Comparison of ENCODE assay signal across 21 mouse cellular contexts in genomic region chr12:16134446-16134845, GRCm38 (mm10).
DNase-seq lines count a peak whose midpoint lies in the region; ATAC-seq lines count a peak whose summit lies in the region.
"Had no signal": no experiment of that assay in that cellular context is flagged by ENCODE, and none has a peak within 500 bp of the region (broad histone marks: within the 10 kb centered on the region; RNA-seq: fewer than 3 reads in every experiment).

No protein-coding gene starts in this region.

- no peaks in the 10 kb centered on the region for H3K36me3 ChIP-seq in splenic B cell, adult 2 months (ENCODE audit: control insufficient read depth, insufficient read depth, low read length, poor library complexity, severe bottlenecking)
- H3K36me3 ChIP-seq: embryonic facial prominence, embryonic 15.5 days; G1E; heart, embryonic 12.5 days; intestine, embryonic 15.5 days had no signal

- no peaks in the 10 kb centered on the region for H3K27me3 ChIP-seq in splenic B cell, adult 2 months (ENCODE audit: control insufficient read depth, insufficient read depth, low read length, poor library complexity, severe bottlenecking)
- H3K27me3 ChIP-seq: embryonic facial prominence, embryonic 15.5 days; heart, embryonic 12.5 days; intestine, embryonic 15.5 days had no signal

- peak; percentile 11 for DNase-seq in thymus, postnatal 4 days
- no peak for DNase-seq in thymus, postnatal 25 days
- DNase-seq in CD4-positive, CD25-positive, alpha-beta regulatory T cell, adult 2 months (ENCODE audit: low read depth, low spot score): peak; percentile 55
- DNase-seq in splenic B cell, adult 2 months (ENCODE audit: low read depth, low spot score): peak; percentile 60
- no peak for DNase-seq in urinary bladder, postnatal 36 days (ENCODE audit: low spot score in 2 of 2)
- DNase-seq in adrenal gland, postnatal 25 days: no peak
- DNase-seq: adrenal gland, adult 2 months; adrenal gland, postnatal 36 days; cerebellum, adult 2 months; cerebellum, postnatal 10 days; embryo, embryonic 11 days; forebrain, postnatal 0 days; gastrocnemius, postnatal 14 days; heart, postnatal 36 days had no signal

- ATAC-seq in activated CD4-positive, CD25-positive, alpha-beta regulatory T cell, adult 4 months: peak; percentile 29
- ATAC-seq in megakaryocyte, adult 5-6 weeks (ENCODE audit: poor library complexity, severe bottlenecking): no peak
- ATAC-seq: forebrain, postnatal 0 days; hindbrain, embryonic 16.5 days; intestine, embryonic 15.5 days had no signal

Comparison
In these comparisons a context has a peak if more than half of its experiments do, and no peak if none do; other contexts are left out.
1. DNase-seq: peak in thymus, postnatal 4 days (single experiment), CD4-positive, CD25-positive, alpha-beta regulatory T cell, adult 2 months (single experiment) and splenic B cell, adult 2 months (single experiment); none in thymus, postnatal 25 days (single experiment), urinary bladder, postnatal 36 days (0 of 2) and adrenal gland, postnatal 25 days (single experiment).